Mouse (Mus musculus): ENCODE results near the gene Mn1.
A peak's percentile ranks its signal among the peaks of the same experiment; 100 is the strongest.

Mn1 gene

DNA sequence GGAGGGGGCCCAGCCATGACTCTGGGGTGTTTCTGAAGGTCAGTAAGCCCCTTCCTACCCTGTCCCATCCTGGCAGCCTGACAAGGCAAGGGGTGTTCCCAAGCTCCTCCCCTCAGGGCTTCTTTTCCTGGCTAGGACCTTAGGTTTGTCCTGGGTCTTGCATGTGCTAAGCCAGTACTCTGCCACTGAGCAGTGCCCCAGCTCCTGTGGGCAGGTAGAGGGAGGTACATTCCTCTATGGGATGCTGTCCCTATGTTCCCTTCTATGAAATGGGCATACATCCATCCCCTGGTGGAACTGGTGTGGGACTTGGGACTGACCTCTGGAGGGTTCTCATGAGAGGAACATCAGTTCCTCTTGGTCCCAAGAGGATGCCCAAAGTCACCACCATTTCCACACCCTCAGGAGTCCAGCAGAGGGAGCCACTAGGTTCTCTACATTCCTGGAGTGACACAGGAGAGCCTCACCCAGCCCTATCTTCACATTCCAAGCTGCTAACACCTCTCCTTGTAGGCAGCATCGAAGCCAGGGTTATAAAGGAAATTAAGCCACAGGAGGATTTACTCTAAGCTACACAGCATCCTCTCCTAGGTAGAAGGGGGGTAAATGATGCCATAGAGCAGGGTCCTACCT lies 7.6 kb upstream of the Mn1 start:
- DNase-seq (ENCODE audit: low read depth, low spot score) = peak; percentile 78

DNA sequence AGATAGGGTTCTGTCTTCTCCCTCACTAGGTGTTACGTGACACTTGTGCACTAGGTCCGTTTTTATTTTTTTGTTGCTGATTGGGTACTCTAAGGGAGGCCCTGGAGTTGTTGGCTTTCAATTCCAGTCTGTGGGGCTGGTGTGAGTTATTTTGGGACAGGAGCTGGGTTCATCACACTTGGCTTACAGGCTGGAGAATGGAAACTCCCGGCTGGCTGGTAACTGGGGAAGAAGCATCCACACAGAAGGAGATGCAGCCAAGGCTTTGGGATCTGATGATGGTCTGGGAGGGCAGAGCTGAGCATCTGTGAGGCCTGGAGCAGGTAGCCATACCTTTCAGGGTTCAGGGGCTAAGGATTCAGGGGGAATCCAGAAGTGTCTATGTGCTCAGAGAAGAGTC lies 6.5 kb upstream of the Mn1 start:
- DNase-seq (ENCODE audit: low read depth, low spot score) = no peak

DNA sequence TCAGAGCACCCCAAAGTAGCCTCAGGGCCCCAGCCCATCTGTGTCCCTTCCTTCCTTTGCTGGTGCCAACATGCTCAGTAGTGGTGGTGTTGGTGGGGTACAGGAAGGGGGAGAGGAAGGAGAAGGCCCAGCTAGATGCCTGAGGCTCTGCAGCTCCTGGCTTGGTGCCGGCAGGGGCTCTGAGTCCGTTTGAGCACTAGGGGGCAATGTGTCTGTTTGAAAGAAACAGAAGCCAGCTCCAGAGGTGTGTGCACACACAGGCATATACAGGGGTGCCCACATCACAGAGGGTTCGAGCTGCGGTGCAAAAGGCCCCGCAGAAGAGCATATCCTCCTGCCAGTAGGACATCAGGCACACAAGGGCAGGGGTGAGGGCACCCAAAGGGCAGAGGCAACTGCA lies 3.0 kb upstream of the Mn1 start:
- peak; percentile 72 for DNase-seq (ENCODE audit: low read depth, low spot score)

DNA sequence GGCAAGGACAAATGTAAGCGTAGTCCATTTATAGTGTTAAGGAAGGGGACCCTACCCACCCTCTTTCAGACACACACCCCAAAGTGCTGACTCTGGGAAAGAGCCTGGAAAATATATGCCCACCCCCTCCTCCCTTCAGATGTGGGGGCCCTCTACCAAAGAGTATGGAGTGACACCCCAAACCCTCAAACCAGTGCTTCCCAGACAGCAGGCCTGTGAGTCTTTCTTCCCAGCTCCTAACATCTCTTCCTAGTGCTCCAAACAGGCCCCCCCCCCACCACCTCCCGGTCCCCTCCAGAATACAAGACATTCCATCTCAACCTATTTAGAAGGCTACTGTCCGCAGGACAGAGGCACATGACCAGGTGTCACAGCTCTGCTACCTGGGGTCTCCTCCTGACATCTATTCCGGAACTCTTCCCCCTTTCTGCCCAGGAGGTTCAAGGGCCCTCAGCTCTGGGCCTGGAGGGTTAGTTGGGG lies 2.4 kb upstream of the Mn1 start:
- no peak for DNase-seq (ENCODE audit: low read depth, low spot score)

DNA sequence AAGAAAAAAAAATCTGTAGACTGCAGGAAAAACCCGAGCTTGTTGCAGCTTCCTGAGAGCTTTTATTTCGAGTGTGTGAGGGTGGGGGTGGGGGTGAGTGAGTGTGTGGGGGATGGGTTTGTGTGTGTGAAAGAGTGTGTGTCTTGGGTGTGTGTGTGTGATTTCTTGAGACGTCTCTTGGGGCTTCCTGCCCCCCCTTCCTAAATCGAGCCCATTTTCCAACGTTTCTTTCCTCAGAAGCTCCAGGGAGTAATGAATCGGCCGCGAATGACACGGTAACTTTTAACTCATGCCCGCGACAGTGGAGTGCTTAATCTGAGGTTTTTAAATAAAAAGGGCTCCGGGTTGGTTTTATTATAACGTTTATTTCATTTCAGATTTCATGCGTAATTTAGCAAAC lies 1.6 kb upstream of the Mn1 start:
- no peak for DNase-seq (ENCODE audit: low read depth, low spot score)

DNA sequence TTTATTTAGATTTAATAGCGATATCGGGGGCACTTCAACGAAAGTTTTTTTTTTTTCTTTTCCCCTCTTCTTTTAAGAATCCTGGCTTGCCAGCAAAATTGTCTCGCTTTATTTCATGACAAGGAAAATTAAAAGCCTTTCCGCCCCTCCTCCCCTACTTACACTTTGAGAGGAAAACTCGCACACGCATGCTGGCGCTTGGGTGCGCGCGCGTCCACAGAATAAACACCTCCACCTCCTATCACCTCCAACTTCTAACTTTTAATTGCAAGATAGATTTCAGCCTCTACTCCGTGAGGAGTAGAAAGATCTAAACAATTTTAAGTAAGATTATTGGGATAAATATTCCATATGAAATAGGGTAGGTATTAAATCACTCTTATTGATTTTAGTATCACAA lies 1.1 kb upstream of the Mn1 start:
- DNase-seq (ENCODE audit: low read depth, low spot score) = no peak

DNA sequence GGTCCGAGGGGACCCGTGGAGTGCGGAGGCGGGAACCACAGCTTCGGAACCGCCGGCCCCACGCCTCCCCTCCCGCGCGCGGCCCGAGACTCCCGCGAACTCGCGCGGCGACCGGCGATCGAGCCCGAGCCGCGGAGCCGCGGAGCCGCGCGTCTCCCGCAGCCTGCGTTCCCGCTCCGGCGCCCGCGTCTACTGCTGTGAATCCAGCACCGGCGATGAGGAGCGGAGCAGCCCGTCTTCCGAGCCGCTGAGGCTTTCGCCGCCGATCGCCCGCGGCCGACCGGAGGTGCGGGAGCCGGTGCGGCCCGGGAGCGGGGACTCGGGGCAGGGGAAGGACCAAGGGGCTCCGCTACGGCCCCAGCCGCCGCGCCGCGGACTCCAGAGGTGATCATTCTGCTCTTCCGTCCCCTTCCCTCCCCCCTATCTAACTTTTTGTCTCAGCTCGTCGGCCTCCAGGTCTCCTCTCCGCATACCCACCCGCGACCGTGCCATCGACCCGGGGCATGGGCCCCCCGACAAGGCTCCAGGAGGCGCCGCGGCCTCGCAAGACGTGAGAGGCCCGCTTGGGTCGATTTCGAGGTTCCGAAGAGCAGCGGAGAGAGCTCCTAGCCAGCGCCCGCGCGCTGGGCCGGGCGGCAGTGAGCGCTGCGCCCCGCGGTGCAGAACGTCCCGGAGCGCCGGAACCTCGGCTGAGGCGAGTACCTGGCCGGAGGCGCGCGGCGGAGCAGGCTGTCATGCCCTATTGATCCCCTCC lies 393 bp downstream of the Mn1 start:
- DNase-seq (ENCODE audit: low read depth, low spot score) = no peak

DNA sequence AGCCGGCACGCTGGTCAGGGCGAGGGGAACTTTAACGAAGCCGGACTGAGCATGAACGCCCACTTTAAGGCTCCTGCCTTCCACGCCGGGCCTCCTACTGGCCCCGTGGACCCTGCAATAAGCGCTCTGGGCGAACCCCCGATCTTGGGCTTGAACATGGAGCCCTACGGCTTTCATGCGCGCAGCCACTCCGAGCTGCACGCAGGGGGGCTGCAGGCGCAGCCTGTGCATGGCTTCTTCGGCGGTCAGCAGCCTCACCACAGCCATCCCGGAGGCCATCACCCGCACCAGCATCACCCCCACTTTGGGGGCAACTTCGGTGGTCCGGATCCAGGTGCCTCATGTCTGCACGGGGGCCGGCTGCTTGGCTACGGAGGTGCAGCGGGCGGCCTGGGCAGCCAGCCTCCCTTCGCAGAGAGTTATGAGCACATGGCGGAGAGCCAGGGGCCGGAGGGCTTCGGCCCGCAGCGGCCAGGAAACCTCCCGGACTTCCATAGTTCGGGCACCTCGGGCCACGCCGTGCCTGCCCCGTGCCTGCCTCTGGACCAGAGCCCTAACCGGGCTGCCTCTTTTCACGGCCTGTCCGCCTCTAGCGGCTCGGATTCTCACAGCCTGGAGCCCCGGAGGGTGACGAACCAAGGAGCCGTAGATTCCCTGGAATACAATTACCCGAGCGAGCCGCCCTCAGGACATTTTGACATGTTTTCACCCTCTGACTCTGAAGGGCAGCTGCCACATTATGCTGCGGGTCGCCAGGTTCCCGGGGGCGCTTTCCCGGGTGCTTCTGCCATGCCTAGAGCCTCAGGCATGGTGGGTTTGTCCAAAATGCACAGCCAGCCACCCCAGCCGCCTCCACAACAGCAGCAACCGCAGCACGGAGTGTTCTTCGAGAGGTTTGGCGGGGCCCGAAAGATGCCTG lies 1.3 kb downstream of the Mn1 start:
- DNase-seq (ENCODE audit: low read depth, low spot score) = no peak

DNA sequence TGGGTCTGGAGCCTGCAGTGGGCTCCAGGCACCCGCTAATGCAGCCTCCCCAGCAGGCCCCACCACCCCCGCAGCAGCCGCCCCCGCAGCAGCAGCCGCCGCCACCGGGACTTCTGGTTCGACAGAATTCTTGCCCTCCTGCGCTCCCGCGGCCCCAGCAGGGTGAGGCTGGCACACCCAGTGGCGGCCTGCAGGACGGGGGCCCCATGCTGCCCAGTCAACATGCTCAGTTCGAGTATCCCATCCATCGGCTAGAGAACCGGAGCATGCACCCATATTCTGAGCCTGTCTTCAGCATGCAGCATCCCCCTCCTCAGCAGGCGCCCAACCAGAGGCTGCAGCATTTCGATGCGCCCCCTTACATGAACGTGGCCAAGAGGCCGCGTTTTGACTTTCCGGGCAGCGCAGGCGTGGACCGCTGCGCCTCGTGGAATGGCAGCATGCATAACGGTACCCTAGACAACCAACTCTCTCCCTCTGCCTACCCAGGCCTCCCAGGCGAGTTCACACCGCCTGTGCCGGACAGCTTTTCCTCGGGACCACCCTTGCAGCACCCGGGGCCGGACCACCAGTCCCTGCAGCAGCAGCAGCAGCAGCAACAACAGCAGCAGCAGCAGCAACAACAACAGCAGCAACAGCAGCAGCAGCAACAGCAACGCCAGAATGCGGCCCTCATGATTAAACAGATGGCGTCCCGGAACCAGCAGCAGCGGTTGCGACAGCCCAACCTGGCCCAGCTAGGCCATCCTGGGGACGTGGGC lies 2.1 kb downstream of the Mn1 start:
- no peak for DNase-seq (ENCODE audit: low read depth, low spot score)

DNA sequence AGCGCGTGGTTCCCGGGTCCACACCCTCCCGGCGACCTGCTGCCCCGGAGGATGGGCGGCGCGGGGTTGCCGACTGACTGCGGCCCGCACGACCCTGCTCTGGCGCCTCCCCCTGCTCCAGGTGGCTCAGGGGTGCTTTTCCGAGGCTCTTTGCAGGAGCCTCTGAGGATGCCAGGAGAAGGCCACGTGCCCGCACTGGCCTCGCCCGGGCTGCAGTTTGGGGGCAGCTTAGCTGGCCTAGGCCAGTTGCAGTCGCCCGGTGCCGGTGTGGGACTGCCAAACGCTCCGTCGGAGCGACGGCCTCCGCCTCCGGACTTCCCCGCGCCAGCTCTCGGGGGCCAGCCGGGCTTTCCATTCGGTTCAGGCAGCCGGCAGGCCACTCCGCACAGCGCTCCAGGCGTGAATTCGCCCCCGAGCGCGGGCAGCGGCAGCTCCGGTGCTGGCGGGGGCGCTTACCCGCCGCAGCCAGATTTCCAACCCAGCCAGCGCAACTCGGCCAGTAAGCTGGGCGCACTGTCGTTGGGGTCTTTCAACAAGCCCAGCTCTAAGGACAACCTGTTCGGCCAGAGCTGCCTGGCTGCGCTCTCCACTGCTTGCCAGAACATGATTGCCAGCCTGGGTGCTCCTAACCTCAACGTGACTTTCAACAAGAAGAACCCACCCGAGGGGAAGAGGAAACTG lies 3.0 kb downstream of the Mn1 start:
- no peak for DNase-seq (ENCODE audit: low read depth, low spot score)

DNA sequence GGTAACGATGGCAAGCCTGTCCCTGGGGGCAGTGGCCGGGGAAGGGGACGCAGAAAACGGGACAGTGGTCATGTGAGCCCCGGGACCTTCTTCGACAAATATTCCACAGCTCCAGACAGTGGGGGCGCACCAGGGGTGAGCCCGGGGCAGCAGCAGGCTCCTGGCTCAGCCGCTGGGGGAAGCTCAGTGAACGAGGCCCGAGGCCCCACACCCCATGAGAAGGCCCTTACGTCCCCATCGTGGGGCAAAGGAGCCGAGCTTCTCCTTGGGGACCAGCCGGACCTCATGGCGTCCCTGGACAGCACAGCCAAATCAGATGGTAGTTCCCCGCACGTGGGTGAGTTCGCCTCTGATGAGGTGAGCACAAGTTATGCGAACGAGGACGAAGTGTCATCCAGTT lies 3.7 kb downstream of the Mn1 start:
- no peak for DNase-seq (ENCODE audit: low read depth, low spot score)

DNA sequence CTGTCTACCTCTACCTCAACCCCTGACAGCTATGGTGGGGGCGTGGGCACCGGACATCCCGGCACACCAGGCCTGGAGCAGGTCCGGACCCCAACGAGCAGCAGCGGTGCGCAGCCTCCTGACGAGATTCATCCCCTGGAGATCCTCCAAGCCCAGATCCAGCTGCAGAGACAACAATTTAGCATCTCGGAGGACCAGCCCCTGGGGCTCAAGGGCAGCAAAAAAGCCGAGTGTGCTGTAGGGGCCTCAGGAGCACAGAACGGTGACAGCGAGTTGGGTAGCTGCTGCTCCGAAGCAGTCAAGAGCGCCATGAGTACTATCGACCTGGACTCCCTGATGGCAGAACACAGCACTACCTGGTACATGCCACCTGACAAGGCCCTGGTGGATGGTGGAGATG lies 4.3 kb downstream of the Mn1 start:
- no peak for DNase-seq (ENCODE audit: low read depth, low spot score)

DNA sequence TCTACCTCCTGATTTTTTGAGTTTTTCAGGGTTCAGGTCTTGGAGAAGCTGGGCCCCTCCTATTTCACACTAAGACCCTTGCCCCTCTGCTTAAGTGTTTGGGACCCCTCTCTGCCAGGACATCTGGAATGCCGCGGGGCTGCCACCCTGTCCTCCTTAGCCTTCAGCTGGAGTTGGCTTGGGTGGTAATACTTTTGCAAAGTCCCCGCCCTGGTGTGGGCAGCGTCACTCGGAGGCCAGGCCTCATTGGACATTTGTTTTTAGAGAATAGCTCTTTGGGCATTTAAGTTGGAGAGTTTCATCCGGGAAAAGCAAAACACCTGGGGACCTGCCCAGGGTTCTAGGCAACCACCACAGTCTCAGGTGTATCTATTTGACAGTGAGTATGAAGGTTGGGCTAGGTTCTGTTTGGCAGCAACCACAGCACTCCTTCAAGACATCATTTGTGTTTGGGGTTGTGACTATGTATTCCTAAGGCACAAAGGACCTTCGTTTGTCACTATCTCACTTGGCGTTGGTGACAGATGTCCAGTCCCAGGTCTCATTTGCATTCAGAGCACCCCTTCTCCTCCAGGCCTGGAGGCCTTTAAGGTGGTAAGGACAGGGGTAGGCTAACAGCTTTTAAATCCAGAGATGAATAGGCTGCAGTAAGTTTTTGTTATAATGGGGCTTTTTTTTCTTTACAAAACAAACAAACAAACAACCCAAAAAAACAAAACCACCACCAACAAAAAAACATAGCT lies 5.1 kb downstream of the Mn1 start:
- no peak for DNase-seq (ENCODE audit: low read depth, low spot score)

DNA sequence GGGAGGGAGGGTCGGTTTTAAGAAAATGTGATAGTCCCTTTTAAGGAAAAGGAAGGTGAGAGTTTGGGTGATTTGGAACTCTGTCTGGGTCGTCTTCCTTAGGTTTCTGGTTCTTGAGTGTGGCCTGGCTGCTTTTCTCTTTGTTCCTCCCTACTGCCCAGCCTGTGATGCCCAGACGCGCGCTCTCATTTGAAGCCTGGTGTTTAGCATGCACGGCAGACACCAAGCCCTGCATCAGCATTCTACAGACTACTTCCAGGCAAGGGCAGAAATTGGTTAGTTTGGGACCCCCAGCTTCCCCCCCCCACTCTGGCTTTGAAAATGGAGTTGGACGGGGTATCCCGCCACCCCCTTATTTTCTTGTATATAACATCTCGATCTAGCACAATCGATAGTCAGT lies 5.8 kb downstream of the Mn1 start:
- DNase-seq (ENCODE audit: low read depth, low spot score) = no peak

DNA sequence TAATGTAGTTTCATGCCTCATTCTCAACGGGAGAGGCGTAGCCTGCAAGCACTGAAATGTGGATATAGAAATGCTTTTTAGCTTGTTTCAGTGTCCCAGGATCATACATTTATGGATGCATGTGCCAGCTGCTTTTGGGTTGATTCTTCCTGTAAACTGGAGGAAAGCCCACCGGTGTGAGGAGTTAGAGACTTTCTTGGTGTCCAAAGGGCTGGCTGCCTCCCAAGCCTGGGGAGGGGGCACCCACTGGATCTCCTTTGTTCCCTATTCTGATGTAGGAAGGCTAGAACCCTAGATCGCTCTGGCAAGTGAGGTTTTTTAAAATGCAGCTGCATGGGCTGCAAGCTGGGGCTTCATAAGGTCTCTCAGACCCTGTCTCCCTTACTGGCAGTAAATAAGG lies 6.5 kb downstream of the Mn1 start:
- no peak for DNase-seq (ENCODE audit: low read depth, low spot score)

DNA sequence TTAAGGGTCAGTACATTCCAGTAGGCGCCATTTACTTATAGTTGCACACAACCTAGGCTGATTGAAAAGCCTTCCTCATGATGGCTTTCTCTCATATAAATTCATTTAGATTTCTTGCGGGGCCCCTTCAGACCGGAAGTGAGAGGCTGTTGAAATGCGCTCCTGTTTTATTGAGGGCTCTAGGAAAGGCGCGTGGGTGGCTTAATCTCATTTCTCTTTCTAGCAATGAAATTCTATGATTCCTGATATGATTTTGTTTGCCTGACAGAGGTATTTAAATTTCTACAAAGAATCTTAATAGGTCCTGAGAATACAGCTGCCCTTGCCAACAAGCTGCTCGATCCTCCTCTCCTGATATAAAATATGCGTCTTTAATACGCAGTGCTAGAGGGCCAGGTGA lies 8.7 kb downstream of the Mn1 start:
- DNase-seq (ENCODE audit: low read depth, low spot score) = no peak

DNA sequence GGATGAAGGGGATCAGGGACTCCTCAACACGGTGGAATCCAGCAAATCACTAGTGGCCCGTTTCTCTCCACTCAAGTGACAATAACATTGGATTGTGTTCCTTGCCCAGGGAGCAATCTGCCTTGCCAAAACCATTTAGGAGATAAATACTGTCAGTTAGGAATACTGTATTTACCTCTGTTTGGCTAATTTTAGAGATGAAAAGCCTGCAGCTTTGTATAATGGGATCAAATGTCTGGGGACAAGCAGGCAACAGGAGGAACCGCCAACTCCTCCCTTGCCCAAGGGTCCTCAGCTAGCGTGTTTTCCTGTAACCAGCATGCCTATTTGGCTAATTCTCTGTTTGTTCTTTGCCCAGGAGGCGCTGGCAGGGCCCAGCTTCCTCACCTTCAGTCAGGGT lies 9.1 kb downstream of the Mn1 start:
- no peak for DNase-seq (ENCODE audit: low read depth, low spot score)

DNA sequence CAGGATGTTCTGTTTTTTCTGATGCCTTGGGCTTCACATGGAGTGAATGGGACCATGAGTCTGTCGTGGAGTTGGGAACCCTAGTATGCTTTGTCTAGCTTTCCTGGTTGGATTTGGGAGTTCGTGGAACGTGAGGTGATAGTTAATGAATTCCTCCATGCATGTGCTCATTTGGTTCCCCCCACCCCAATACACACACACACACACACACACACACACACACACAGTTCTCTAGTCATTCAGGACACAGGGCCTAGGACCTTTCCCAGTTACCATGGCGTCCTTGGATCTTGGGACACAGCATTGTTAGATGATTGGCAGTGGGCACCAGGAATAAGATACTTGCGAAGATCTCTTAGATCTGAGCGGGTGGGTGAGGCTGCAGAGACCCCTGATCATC lies 11.7 kb downstream of the Mn1 start:
- DNase-seq (ENCODE audit: low read depth, low spot score) = no peak

DNA sequence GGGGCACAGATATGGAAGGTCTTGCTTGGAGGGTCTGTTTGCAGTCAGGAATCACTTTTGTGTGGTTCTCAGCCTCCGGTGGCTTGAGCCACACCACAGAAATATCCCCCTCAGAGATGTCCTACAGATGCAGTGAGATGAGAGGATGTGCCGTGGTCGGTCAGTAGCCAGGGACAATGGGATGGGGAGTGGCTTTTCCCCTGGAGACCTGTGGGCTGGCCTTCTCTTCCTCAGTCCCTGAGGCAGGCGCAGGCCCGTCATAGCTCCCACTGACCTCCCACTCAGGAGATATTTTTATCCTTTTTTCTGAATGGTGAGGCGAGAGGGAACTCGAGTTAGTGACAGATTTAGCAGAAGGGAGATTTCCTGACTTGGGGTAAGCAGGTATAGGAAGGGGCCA lies 12.6 kb downstream of the Mn1 start:
- no peak for DNase-seq (ENCODE audit: low read depth, low spot score)

DNA sequence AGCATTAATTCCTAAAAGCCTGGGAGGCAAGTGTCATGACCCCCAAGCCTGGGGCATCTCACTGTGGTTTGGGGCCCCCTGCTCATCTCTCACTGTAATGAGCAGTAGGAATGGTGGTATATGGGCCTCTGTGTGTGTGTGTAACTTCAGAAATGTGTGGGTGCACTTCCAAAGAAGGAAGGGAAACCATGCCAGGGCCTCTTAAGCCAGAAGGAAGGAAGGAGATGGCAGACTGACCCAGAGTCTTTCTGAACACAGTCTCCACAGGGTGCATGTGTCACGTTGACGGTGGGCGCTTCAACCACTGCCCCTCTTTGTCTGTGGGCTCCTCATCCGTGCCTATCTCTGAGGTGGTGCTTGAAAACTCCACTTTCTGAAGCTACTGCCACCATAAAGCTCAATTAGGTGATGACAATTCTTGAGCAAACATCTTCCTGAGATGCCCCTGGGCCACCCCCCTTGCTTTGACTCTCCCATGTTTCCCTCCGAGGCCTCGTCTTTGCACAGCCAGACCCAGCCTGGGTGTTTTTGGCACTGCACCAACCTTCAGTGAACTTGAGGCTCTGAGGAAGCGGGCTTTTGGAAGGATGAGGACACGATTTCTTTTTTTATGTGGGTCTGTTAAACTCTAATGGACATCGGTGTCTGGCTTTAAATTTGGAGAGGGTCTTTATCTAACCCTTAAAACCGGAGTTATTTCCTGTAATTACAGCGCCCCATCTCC lies 14.0 kb downstream of the Mn1 start:
- no peak for DNase-seq (ENCODE audit: low read depth, low spot score)

Data from ES-CJ7 (cell line).